Mouse (Mus musculus) lung, adult 18-20 months (tissue): ENCODE results near the gene S1pr3.
A peak's percentile ranks its signal among the peaks of the same experiment; 100 is the strongest.

Source experiments
- DNase-seq, 2 experiments: peaks; one replicate each; pipeline ENCODE4 v3.0.0; 2022; ENCODE audit warnings: mixed read lengths in 2 of 2

S1pr3 gene

GRCm38 (mm10) chr13:51407541-51408217, 760 bp upstream of the S1pr3 start:
- DNase-seq: no peak

- no peak for DNase-seq
Measured at GRCm38 (mm10) chr13:51409936-51410481, 1.6 kb downstream of the S1pr3 start.

GRCm38 (mm10) chr13:51411243-51411642, 2.8 kb downstream of the S1pr3 start:
- no peak for DNase-seq

GRCm38 (mm10) chr13:51411696-51412430, 3.4 kb downstream of the S1pr3 start:
- no peak for DNase-seq

- DNase-seq: no peak
Measured at GRCm38 (mm10) chr13:51413461-51413860, 5.0 kb downstream of the S1pr3 start.

GRCm38 (mm10) chr13:51416727-51417126, 8.3 kb downstream of the S1pr3 start:
- no peak for DNase-seq

GRCm38 (mm10) chr13:51417796-51418195, 9.4 kb downstream of the S1pr3 start:
- DNase-seq: no peak

GRCm38 (mm10) chr13:51418268-51418941, 10.0 kb downstream of the S1pr3 start:
- peak; percentile 85 to 90 for DNase-seq

GRCm38 (mm10) chr13:51418942-51419451, 10.6 kb downstream of the S1pr3 start:
- DNase-seq: no peak

- DNase-seq: no peak
Measured at GRCm38 (mm10) chr13:51419501-51419900, 11.1 kb downstream of the S1pr3 start.

GRCm38 (mm10) chr13:51420861-51421260, 12.4 kb downstream of the S1pr3 start:
- no peak for DNase-seq

GRCm38 (mm10) chr13:51423647-51424046, 15.2 kb downstream of the S1pr3 start:
- DNase-seq: no peak

- peak; percentile 38 to 56 for DNase-seq
Measured at GRCm38 (mm10) chr13:51424647-51425046, 16.2 kb downstream of the S1pr3 start.

GRCm38 (mm10) chr13:51425662-51426443, 17.4 kb downstream of the S1pr3 start:
- DNase-seq: no peak

GRCm38 (mm10) chr13:51433371-51433770, 24.9 kb downstream of the S1pr3 start:
- no peak for DNase-seq

- DNase-seq: no peak
Measured at GRCm38 (mm10) chr13:51434460-51434859, 26.0 kb downstream of the S1pr3 start.

- no peak for DNase-seq
Measured at GRCm38 (mm10) chr13:51435146-51435545, 26.7 kb downstream of the S1pr3 start.

- no peak for DNase-seq
Measured at GRCm38 (mm10) chr13:51437105-51438085, 29.0 kb downstream of the S1pr3 start.

- DNase-seq: no peak
Measured at GRCm38 (mm10) chr13:51442922-51443321, 34.5 kb downstream of the S1pr3 start.

- DNase-seq: no peak
Measured at GRCm38 (mm10) chr13:51446550-51446949, 38.1 kb downstream of the S1pr3 start.
